Mouse (Mus musculus): ENCODE results near the gene 1700003F12Rik.

GRCm38 (mm10) chr2:154532888-154533287, 14.0 kb upstream of the 1700003F12Rik start:
- no peak for TF ChIP-seq CTCF (IDR thresholded peaks at IDR 0.05; ENCODE audit: borderline replicate concordance, insufficient read depth, low read length)
- TF ChIP-seq POLR2A (IDR thresholded peaks at IDR 0.05; ENCODE audit: low read depth, low read length): no peak

All from embryonic fibroblast, embryonic 13.5 days (primary cell).